Mouse (Mus musculus): ENCODE data around the gene Tle6. TPM values are rescaled to one million over a fixed set of nuclear protein-coding genes. Genes with fewer than 3 reads are reported as not detected.

The Tle6 gene
- total and polyA plus RNA-seq, 3 experiments: 16.9 to 31.9 TPM; not detected in 1

DNA sequence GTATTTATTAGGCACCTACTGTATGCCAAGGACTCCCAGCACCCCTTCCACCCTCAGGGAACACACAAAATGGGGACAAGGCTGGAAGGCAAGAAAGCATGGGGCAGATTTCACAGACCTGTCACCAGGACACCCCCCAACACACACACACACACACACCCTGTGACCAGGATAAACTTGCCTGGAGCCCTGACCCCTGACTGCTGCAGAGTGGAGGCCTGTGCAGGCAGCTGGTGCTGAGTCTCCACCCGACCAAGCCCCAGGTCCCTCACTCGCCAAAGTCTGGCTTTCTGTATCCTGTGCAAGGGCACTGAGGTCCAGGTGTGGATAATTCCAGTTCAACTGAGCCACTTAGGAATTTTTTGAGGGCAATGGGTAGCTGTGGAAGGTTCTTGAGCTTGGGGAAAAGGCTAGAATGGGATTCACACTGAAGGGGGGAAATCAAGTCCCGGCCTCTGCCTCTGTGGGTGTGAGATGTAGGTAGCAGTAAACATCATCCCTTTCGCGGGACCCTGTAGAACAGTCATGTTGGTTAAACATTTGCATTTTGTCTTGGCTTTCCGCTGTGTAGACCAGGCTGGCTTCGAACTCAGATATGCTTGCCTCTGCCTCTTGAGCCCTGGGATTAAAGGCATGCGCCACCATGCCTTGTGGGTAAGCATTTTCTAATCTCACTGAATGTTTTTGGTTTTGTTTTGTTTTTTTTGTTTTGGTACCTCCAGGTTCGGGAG, 31.2 kb downstream of the Tle6 start:
- DNase-seq (ENCODE audit: low read depth, low spot score): no peak
- Histone ChIP-seq H3K4me1 (ENCODE audit: control insufficient read depth in 1 of 2, insufficient read depth in 2 of 2, low read length in 2 of 2) (peaks cover 3 to 22% of the 10 kb centered on the region in 2 experiments; a peak in 3 of 4 replicates), H3K27me3 (ENCODE audit: control insufficient read depth in 1 of 2, insufficient read depth in 2 of 2, low read length in 2 of 2) (no peaks in the 10 kb centered on the region)

DNA sequence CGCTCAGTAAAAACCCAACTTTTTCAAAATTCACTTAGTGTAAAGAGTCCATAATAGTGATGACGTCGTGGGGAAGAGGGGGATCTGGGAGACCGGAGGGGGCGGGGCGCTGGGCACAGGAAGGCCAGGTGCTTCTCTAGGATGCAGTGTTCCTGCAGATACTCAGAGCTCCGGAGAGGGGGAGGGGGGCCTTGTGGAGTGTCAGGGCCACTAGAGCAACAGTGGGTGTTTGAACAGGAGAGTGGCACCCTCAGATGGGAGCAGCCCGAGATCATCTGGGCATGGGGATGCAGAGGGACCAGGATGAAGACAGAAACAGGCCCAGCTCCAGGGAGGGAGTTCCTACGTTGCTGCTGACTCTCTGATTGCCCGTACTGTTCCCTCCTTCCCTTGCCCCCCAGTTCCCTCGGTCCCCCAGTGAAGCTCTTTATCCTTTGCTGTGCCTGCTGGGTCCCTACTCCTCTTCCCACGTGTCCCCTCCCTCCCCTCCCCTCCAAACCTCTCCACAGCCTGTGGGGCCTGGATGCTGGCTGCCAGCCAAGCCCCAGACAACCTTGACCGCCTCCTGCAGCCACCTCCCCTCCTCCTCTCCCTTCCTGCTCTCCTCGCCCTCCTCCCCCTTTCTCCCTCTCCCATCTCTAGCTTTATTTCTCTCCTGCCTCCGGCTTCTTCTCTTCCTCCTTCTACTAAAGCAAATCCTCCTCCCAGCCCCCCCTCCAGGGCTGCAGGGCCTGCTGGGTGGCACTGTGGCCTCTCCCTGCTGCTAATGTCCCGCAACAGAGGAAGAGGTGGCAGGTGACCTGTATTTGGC, 32.3 kb downstream of the Tle6 start:
- peaks cover 3 to 14% of the 10 kb centered on the region in 2 experiments; a peak in 3 of 4 replicates for H3K4me1 ChIP-seq (ENCODE audit: control insufficient read depth in 1 of 2, insufficient read depth in 2 of 2, low read length in 2 of 2)
- no peak for TF ChIP-seq TAL1 (IDR thresholded peaks at IDR 0.05; ENCODE audit: low read length)
- no peak for TF ChIP-seq MAZ (IDR thresholded peaks at IDR 0.05; ENCODE audit: low read depth, low read length)
- no peak for TF ChIP-seq GABPA (IDR thresholded peaks at IDR 0.05; ENCODE audit: low read depth, low read length)
- no peak for TF ChIP-seq BHLHE40 (IDR thresholded peaks at IDR 0.05; ENCODE audit: borderline replicate concordance, low read depth, low read length)
- TF ChIP-seq CHD2 (IDR thresholded peaks at IDR 0.05; ENCODE audit: low read length): no peak
- TF ChIP-seq CTCF (IDR thresholded peaks at IDR 0.05 in 2 of 3, conservative IDR thresholded peaks at IDR 0.05 in 1 of 3; ENCODE audit: control insufficient read depth in 1 of 3, insufficient read depth in 1 of 3, low read depth in 2 of 3, low read length in 3 of 3, poor library complexity in 1 of 3, severe bottlenecking in 1 of 3): no peak
- TF ChIP-seq POLR2AphosphoS5 (IDR thresholded peaks at IDR 0.05; ENCODE audit: borderline replicate concordance, low read depth, low read length): no peak
- TF ChIP-seq SIN3A (IDR thresholded peaks at IDR 0.05; ENCODE audit: low read length): no peak
- TF ChIP-seq USF1 (IDR thresholded peaks at IDR 0.05; ENCODE audit: low read depth, low read length): no peak
- no peak for TF ChIP-seq MAFK (IDR thresholded peaks at IDR 0.05; ENCODE audit: borderline replicate concordance, low read depth, low read length)
- TF ChIP-seq POLR2A (IDR thresholded peaks at IDR 0.05; ENCODE audit: control insufficient read depth in 1 of 2, insufficient read depth in 1 of 2, low read depth in 1 of 2, low read length in 2 of 2, poor library complexity in 1 of 2): no peak
- no peak for TF ChIP-seq TCF12 (IDR thresholded peaks at IDR 0.05; ENCODE audit: low read depth, low read length)
- no peak for TF ChIP-seq ZKSCAN1 (IDR thresholded peaks at IDR 0.05; ENCODE audit: low read depth, low read length)
- no peak for TF ChIP-seq MYB (IDR thresholded peaks at IDR 0.05; ENCODE audit: low read depth, low read length)
- no peak for TF ChIP-seq MXI1 (IDR thresholded peaks at IDR 0.05; ENCODE audit: low read depth, low read length)
- TF ChIP-seq ZMIZ1 (IDR thresholded peaks at IDR 0.05; ENCODE audit: low read depth, low read length): no peak
- TF ChIP-seq CHD1 (IDR thresholded peaks at IDR 0.05; ENCODE audit: low read depth, low read length): no peak
- no peak for TF ChIP-seq E2F4 (IDR thresholded peaks at IDR 0.05; ENCODE audit: borderline replicate concordance, low read depth, low read length)
- TF ChIP-seq MEF2A (IDR thresholded peaks at IDR 0.05; ENCODE audit: extremely low read depth, insufficient replicate concordance, low read depth, low read length, poor library complexity, severe bottlenecking): no peak
- no peak for TF ChIP-seq UBTF (IDR thresholded peaks at IDR 0.05; ENCODE audit: borderline replicate concordance, insufficient read depth, low read depth, low read length)

More for the DNA sequence above, 31.2 kb downstream of the Tle6 start:
- no peaks in the 10 kb centered on the region for H3K9me3 ChIP-seq (replicated peaks; ENCODE audit: insufficient read depth, low read length)
- H3K4me3 ChIP-seq (ENCODE audit: control insufficient read depth in 1 of 2, insufficient read depth in 1 of 2, low read depth in 2 of 2, low read length in 2 of 2): no peak overlapping the region
- H3K9ac ChIP-seq (ENCODE audit: control insufficient read depth, low read depth, low read length, poor library complexity, severe bottlenecking): no peak overlapping the region
- no peaks in the 10 kb centered on the region; the same call in 1 of the 2 replicates for H3K79me2 ChIP-seq (ENCODE audit: control insufficient read depth, insufficient read depth, low read length, poor library complexity)
- TF ChIP-seq JUND (IDR thresholded peaks at IDR 0.05; ENCODE audit: low read depth, low read length): no peak
- TF ChIP-seq RAD21 (IDR thresholded peaks at IDR 0.05; ENCODE audit: low read depth, low read length): no peak
- TF ChIP-seq USF1 (IDR thresholded peaks at IDR 0.05; ENCODE audit: low read depth, low read length): no peak
- no peak for TF ChIP-seq MEF2A (IDR thresholded peaks at IDR 0.05; ENCODE audit: extremely low read depth, insufficient replicate concordance, low read depth, low read length, poor library complexity, severe bottlenecking)
- peaks cover 0 to 10% of the 10 kb centered on the region in 2 experiments; a peak in 2 of 4 replicates for H3K36me3 ChIP-seq (ENCODE audit: control insufficient read depth in 1 of 2, insufficient read depth in 2 of 2, low read length in 2 of 2)
- no peak overlapping the region for H3K27ac ChIP-seq (ENCODE audit: control insufficient read depth, low read depth, low read length)

More for the DNA sequence above, 32.3 kb downstream of the Tle6 start:
- Histone ChIP-seq H3K27me3 (ENCODE audit: control insufficient read depth in 1 of 2, insufficient read depth in 2 of 2, low read length in 2 of 2) (no peaks in the 10 kb centered on the region), H3K36me3 (ENCODE audit: control insufficient read depth in 1 of 2, insufficient read depth in 2 of 2, low read length in 2 of 2) (peaks cover 0 to 7% of the 10 kb centered on the region in 2 experiments; a peak in 2 of 4 replicates), H3K27ac (ENCODE audit: control insufficient read depth, low read depth, low read length) (no peak overlapping the region), H3K9me3 (replicated peaks; ENCODE audit: insufficient read depth, low read length) (no peaks in the 10 kb centered on the region), H3K4me3 (ENCODE audit: control insufficient read depth in 1 of 2, insufficient read depth in 1 of 2, low read depth in 2 of 2, low read length in 2 of 2) (no peak overlapping the region), H3K79me2 (ENCODE audit: control insufficient read depth, insufficient read depth, low read length, poor library complexity) (no peaks in the 10 kb centered on the region; the same call in 1 of the 2 replicates), H3K9ac (ENCODE audit: control insufficient read depth, low read depth, low read length, poor library complexity, severe bottlenecking) (no peak overlapping the region)
- no peak for DNase-seq (ENCODE audit: low read depth, low spot score)
